Mouse (Mus musculus) brain, embryonic 14.5 days (tissue): ENCODE data around the gene Nrn1.

Source experiments
- CTCF ChIP-seq: fragments of 200-500 bp; IDR thresholded peaks from 2 replicates; pipeline ENCODE4 v1.5.1; 2012; ENCODE audit warnings: inconsistent platforms, mild to moderate bottlenecking, moderate library complexity, borderline replicate concordance; ENCODE audit not compliant: insufficient read depth, insufficient read length; ENCODE audit errors: extremely low read depth
- POLR2A ChIP-seq: fragments of 200-500 bp; IDR thresholded peaks from 2 replicates; pipeline ENCODE4 v1.6.1; 2012; ENCODE audit warnings: mild to moderate bottlenecking, inconsistent platforms, borderline replicate concordance; ENCODE audit not compliant: poor library complexity, insufficient read depth, insufficient read length, severe bottlenecking; ENCODE audit errors: extremely low read depth

GRCm38 (mm10) chr13:36720297-36721017, 14.5 kb downstream of the Nrn1 start:
- TF ChIP-seq POLR2A (no peak), CTCF (no peak)
